Mouse (Mus musculus): ENCODE data around the gene Cfap58. TPM values are rescaled to one million over a fixed set of nuclear protein-coding genes. Genes with fewer than 3 reads are reported as not detected.

Gene Cfap58
- polyA plus RNA-seq (2014; fragmentation: Nextera tagmentation; extraction: Ambion mirVana): 0.09 TPM in 1 of 2 replicates, not detected in the other

DNA sequence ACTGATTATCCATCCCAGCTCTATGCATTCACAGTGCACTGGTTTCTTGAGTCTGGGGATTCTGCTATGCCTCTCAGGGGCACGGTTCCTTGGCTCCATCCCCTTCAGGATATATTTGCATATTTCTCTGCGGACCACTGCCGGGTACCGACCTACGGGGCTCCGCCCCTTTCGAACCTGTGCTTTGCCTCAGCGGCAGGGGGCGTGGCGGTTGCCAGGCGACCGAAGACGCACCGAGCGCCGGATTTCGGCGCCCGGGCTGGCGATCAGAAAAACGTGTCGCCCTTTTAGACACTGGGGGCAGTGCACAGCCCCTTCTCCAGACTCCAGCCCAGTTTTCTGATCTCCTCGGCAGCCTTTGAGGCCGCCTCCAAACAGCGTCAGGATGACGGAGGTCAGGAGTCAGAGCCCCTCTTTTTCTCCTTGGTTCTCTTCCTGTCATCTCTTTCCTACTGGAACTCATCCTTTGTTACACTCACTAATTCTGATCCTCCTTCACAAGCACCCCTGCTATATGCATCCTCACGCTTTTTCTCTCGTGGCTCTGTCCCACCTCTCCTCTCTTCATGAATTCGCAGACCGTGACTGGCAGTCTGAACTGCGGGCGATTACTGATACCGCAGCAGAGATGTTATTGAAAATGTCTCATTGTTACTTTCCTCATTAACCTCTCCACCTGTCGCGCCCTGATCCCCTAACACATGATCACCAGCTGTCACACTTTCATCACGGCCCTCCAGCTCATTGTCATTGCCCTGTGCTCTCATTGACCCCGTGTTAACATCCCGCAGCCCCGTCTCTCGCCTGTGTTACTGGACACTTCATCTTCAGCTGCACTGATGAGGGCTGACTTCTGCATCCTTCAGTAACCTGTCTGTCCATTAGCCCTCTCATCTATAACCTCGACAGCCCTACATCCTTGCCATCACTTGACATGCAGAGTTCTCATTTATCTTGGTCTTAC is at the start of gene Cfap58:
Gene Cfap58 (plus strand): TSS at position 233 of the 964 bp plus-strand sequence.
- H3K27me3 ChIP-seq (ENCODE audit: control insufficient read depth, insufficient read depth, low read length): peaks cover 11% of the 10 kb centered on the region
- ATAC-seq (ENCODE audit: low FRiP score, low TSS enrichment): peak; percentile 85
- no peaks in the 10 kb centered on the region for H3K9me3 ChIP-seq (ENCODE audit: control insufficient read depth, low read length)
- no peak within 1 kb of the TSS for H3K27ac ChIP-seq (ENCODE audit: low read depth, low read length)
- no peaks in the 10 kb centered on the region for H3K36me3 ChIP-seq (ENCODE audit: control insufficient read depth, insufficient read depth, low read length)
- peak within 1 kb of the TSS; percentile 39 for H3K4me3 ChIP-seq (ENCODE audit: low read length)
- 0 out of 2 replicates have a peak, but pooled peaks cover 6% of the 10 kb centered on the region for H3K4me1 ChIP-seq (ENCODE audit: control insufficient read depth, insufficient read depth, low read length)
- H3K4me2 ChIP-seq (replicated peaks; ENCODE audit: low read depth, low read length): peak within 1 kb of the TSS; percentile 75
- peak within 1 kb of the TSS; percentile 34; the same call in 1 of the 2 replicates for H3K9ac ChIP-seq (ENCODE audit: low read depth, low read length)
- 3% methylated on average over 41 of the region's 41 CpGs for WGBS

GRCm38 (mm10) chr19:47888037-47888436 is 49.4 kb upstream of the Cfap58 start:
- Histone ChIP-seq H3K36me3 (ENCODE audit: control insufficient read depth, insufficient read depth, low read length) (no peaks in the 10 kb centered on the region), H3K4me1 (ENCODE audit: control insufficient read depth, insufficient read depth, low read length) (peaks cover 33% of the 10 kb centered on the region), H3K9me3 (ENCODE audit: control insufficient read depth, low read length) (no peaks in the 10 kb centered on the region), H3K27ac (ENCODE audit: low read depth, low read length) (no peak overlapping the region), H3K4me2 (replicated peaks; ENCODE audit: low read depth, low read length) (no peak overlapping the region), H3K9ac (ENCODE audit: low read depth, low read length) (no peak overlapping the region), H3K4me3 (ENCODE audit: low read length) (no peak overlapping the region), H3K27me3 (ENCODE audit: control insufficient read depth, insufficient read depth, low read length) (no peaks in the 10 kb centered on the region)
- ATAC-seq (ENCODE audit: low FRiP score, low TSS enrichment): no peak
- 94% methylated on average over 8 of the region's 8 CpGs for WGBS

DNA sequence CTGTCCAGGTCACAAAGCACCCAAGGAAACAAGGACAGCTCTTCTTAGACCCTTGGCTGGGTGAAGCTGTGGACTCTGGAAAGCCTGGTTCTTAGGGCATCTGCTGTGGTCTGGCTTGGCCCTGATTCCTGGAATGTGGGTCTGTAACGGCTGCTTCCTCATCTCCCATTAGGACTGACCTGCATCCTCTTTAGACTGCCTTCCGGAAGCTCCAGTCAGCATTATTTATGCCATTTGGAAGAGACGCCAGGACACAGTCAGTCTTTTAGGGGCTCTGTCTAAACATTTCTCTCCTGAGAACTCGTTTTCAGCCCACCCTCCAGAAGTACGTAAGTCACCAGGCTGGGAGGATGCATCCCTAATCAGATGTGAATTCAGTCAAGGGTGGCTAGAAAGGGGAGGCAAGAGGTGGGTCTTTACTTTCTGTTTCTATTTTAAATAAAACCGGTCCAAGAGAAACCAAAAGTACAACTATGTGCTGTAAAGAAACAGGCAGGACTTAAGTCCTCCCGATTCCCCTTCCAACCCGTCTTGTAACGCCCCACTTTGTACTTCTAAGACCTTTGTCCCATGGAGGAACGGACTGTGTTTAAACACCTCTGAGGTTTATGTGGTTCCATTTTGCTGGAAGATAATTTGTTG is 46.9 kb upstream of the Cfap58 start:
- peak; percentile 17; the same call in 1 of the 2 replicates for ATAC-seq (ENCODE audit: low FRiP score, low TSS enrichment)
- peaks cover 32% of the 10 kb centered on the region for H3K4me1 ChIP-seq (ENCODE audit: control insufficient read depth, insufficient read depth, low read length)
- WGBS: 28% methylated on average over 10 of the region's 10 CpGs
- no peak overlapping the region for H3K9ac ChIP-seq (ENCODE audit: low read depth, low read length)
- H3K9me3 ChIP-seq (ENCODE audit: control insufficient read depth, low read length): no peaks in the 10 kb centered on the region
- no peak overlapping the region for H3K4me3 ChIP-seq (ENCODE audit: low read length)
- H3K27ac ChIP-seq (ENCODE audit: low read depth, low read length): peak overlapping the region; percentile 87
- peaks cover 15% of the 10 kb centered on the region for H3K36me3 ChIP-seq (ENCODE audit: control insufficient read depth, insufficient read depth, low read length)
- peak overlapping the region; percentile 4 for H3K4me2 ChIP-seq (replicated peaks; ENCODE audit: low read depth, low read length)
- no peaks in the 10 kb centered on the region for H3K27me3 ChIP-seq (ENCODE audit: control insufficient read depth, insufficient read depth, low read length)

GRCm38 (mm10) chr19:47891562-47892312 is 45.7 kb upstream of the Cfap58 start:
- 52% methylated on average over 11 of the region's 11 CpGs for WGBS
- peak overlapping the region; percentile 87; the same call in 1 of the 2 replicates for H3K27ac ChIP-seq (ENCODE audit: low read depth, low read length)
- H3K36me3 ChIP-seq (ENCODE audit: control insufficient read depth, insufficient read depth, low read length): peaks cover 26% of the 10 kb centered on the region
- no peaks in the 10 kb centered on the region for H3K27me3 ChIP-seq (ENCODE audit: control insufficient read depth, insufficient read depth, low read length)
- 0 out of 2 replicates have a peak overlapping the region, but pooled peaks have one; percentile 4 for H3K4me2 ChIP-seq (replicated peaks; ENCODE audit: low read depth, low read length)
- H3K4me3 ChIP-seq (ENCODE audit: low read length): no peak overlapping the region
- H3K9ac ChIP-seq (ENCODE audit: low read depth, low read length): no peak overlapping the region
- peak; percentile 25; the same call in 1 of the 2 replicates for ATAC-seq (ENCODE audit: low FRiP score, low TSS enrichment)
- H3K9me3 ChIP-seq (ENCODE audit: control insufficient read depth, low read length): no peaks in the 10 kb centered on the region
- peaks cover 25% of the 10 kb centered on the region for H3K4me1 ChIP-seq (ENCODE audit: control insufficient read depth, insufficient read depth, low read length)

DNA sequence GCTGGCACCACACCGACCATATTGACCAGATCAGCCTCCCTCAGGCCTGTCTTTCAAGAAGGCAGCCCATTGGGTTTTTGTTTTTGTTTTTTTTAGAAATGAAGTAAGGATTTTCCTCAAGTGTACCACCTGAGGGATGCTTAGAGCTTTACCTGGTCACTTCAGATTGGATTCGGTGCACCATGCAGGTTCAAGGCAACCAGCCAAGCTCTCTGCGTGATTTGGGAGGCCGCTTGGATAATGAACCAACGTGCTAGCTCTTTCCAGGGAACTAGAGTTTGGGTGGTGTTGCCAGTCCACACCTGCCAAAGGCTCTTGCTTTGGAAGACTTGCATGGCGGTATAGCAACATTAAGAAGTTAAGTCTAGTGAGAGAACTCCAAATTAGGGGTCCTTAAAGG is 44.4 kb upstream of the Cfap58 start:
- Histone ChIP-seq H3K4me2 (replicated peaks; ENCODE audit: low read depth, low read length) (no peak overlapping the region), H3K9me3 (ENCODE audit: control insufficient read depth, low read length) (no peaks in the 10 kb centered on the region), H3K9ac (ENCODE audit: low read depth, low read length) (no peak overlapping the region), H3K4me1 (ENCODE audit: control insufficient read depth, insufficient read depth, low read length) (peaks cover 25% of the 10 kb centered on the region), H3K4me3 (ENCODE audit: low read length) (no peak overlapping the region), H3K27ac (ENCODE audit: low read depth, low read length) (no peak overlapping the region), H3K27me3 (ENCODE audit: control insufficient read depth, insufficient read depth, low read length) (no peaks in the 10 kb centered on the region), H3K36me3 (ENCODE audit: control insufficient read depth, insufficient read depth, low read length) (peaks cover 39% of the 10 kb centered on the region)
- 96% methylated on average over 6 of the region's 6 CpGs for WGBS
- no peak for ATAC-seq (ENCODE audit: low FRiP score, low TSS enrichment)

- Histone ChIP-seq H3K36me3 (ENCODE audit: control insufficient read depth, insufficient read depth, low read length) (peaks cover 41% of the 10 kb centered on the region), H3K4me3 (ENCODE audit: low read length) (no peak overlapping the region), H3K9ac (ENCODE audit: low read depth, low read length) (no peak overlapping the region), H3K9me3 (ENCODE audit: control insufficient read depth, low read length) (no peaks in the 10 kb centered on the region), H3K27ac (ENCODE audit: low read depth, low read length) (no peak overlapping the region), H3K4me1 (ENCODE audit: control insufficient read depth, insufficient read depth, low read length) (peaks cover 21% of the 10 kb centered on the region), H3K27me3 (ENCODE audit: control insufficient read depth, insufficient read depth, low read length) (no peaks in the 10 kb centered on the region), H3K4me2 (replicated peaks; ENCODE audit: low read depth, low read length) (no peak overlapping the region)
- no peak for ATAC-seq (ENCODE audit: low FRiP score, low TSS enrichment)
- 76% methylated on average over 8 of the region's 8 CpGs for WGBS
Measured at GRCm38 (mm10) chr19:47898472-47899079, 38.9 kb upstream of the Cfap58 start.

GRCm38 (mm10) chr19:47900012-47900411 is 37.5 kb upstream of the Cfap58 start:
- no peak overlapping the region for H3K9ac ChIP-seq (ENCODE audit: low read depth, low read length)
- no peaks in the 10 kb centered on the region for H3K27me3 ChIP-seq (ENCODE audit: control insufficient read depth, insufficient read depth, low read length)
- ATAC-seq (ENCODE audit: low FRiP score, low TSS enrichment): no peak
- H3K4me3 ChIP-seq (ENCODE audit: low read length): no peak overlapping the region
- WGBS: 70% methylated on average over 6 of the region's 6 CpGs
- H3K4me2 ChIP-seq (replicated peaks; ENCODE audit: low read depth, low read length): no peak overlapping the region
- H3K9me3 ChIP-seq (ENCODE audit: control insufficient read depth, low read length): no peaks in the 10 kb centered on the region
- H3K27ac ChIP-seq (ENCODE audit: low read depth, low read length): no peak overlapping the region
- peaks cover 25% of the 10 kb centered on the region for H3K4me1 ChIP-seq (ENCODE audit: control insufficient read depth, insufficient read depth, low read length)
- H3K36me3 ChIP-seq (ENCODE audit: control insufficient read depth, insufficient read depth, low read length): peaks cover 32% of the 10 kb centered on the region

DNA sequence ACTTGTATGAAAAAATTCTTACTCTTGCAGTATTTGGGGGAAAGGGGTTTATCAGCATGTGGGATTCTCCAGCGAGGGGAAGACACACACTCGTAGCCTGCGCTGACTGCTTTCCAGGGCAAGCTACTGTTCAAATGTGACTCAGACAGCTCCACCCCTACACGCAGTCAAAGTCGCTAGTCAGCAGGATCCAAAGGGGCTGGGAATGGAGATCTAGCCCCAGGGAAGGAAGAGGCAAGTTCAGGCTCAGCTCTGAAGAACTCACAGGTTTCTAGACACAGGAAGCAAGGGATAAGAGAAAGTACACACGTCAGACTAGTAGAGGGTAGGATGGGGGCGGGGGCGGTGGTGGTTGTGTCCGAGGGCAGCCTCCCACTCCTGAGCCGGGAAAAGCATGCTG is 36.9 kb upstream of the Cfap58 start:
- no peak overlapping the region for H3K27ac ChIP-seq (ENCODE audit: low read depth, low read length)
- no peak for ATAC-seq (ENCODE audit: low FRiP score, low TSS enrichment)
- WGBS: 86% methylated on average over 10 of the region's 10 CpGs
- peaks cover 28% of the 10 kb centered on the region for H3K36me3 ChIP-seq (ENCODE audit: control insufficient read depth, insufficient read depth, low read length)
- no peak overlapping the region for H3K9ac ChIP-seq (ENCODE audit: low read depth, low read length)
- H3K4me1 ChIP-seq (ENCODE audit: control insufficient read depth, insufficient read depth, low read length): peaks cover 25% of the 10 kb centered on the region
- H3K27me3 ChIP-seq (ENCODE audit: control insufficient read depth, insufficient read depth, low read length): no peaks in the 10 kb centered on the region
- no peaks in the 10 kb centered on the region for H3K9me3 ChIP-seq (ENCODE audit: control insufficient read depth, low read length)
- no peak overlapping the region for H3K4me3 ChIP-seq (ENCODE audit: low read length)
- H3K4me2 ChIP-seq (replicated peaks; ENCODE audit: low read depth, low read length): no peak overlapping the region
